Mouse (Mus musculus) spleen, embryonic (tissue): ENCODE results near the gene Adk.

Experiments
- CTCF ChIA-PET: fragments of 350-600 bp; sonication (Branson Sonifier 250); formaldehyde crosslinking; loops from one replicate; lab custom pipeline; 2022; lab: Charles Lee

Gene Adk

DNA sequence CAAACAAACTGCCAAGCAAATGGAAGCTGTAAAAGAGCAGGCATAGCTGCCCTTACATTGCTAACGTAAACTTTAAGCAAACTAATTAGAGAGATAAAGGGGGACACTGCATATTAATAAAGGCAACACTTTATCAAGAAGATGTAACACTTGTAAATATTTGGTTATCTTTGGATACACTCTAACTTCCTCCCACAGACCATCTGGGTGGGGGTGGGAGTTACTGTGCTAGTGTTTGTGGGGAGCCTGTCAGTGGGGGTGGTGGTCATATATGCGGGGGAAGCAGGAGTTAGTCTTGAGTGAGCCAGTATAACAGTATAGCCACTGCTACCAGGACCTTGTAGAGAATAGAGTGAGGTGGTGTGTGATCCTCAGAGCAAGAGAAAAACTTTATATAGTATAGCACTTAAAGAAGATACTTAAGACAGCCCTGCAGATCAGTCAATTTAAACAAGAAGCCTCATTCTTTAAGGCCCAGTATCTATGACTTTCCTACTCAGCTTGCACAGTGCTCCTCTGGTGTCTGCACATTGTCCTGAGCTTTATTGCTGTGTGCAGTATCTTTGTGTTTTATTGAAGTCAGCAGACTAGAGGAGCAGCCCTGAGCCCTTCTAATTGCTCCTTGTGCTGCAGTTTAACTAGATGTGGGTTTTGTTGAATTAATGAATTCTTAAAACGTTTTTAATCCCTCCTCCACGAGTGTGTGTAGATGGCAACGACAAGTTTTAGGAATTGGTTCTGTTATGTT lies 10.6 kb downstream of the Adk start:
- CTCF ChIA-PET: no interaction called here

GRCm38 (mm10) chr14:21064321-21064720 lies 11.9 kb downstream of the Adk start:
- CTCF ChIA-PET: no interaction called here

- CTCF ChIA-PET: no interaction called here
Observed at GRCm38 (mm10) chr14:21065490-21066162, 13.3 kb downstream of the Adk start.

GRCm38 (mm10) chr14:21069594-21069993 lies 17.2 kb downstream of the Adk start:
- CTCF ChIA-PET: interaction anchor here (0.7 kb wide), 1 partner anchor 52 kb away, joined by 13 read pairs; no protein-coding TSS in a partner anchor

DNA sequence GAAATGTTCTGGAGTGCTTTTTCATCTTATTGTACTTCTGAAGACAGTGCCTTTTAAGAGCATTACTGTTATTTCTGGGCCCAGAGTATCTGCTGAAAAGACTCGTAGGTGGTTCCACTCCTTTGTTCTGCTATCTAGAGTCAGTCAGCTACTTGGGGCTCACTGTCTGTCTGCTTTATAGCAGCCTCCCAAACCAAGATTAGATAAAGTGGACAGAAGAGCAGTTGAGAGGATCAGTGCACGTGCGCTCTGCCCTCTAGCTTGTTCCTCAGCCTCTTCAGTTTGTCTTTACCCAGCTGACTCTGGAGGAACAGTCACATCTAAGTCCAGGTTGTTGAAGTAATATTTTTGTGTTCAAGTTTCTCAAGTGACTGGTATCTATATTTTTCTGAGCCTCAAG lies 21.6 kb downstream of the Adk start:
- CTCF ChIA-PET: interaction anchor here (0.6 kb wide), 1 partner anchor 26 kb away, joined by 7 read pairs; no protein-coding TSS in a partner anchor

DNA sequence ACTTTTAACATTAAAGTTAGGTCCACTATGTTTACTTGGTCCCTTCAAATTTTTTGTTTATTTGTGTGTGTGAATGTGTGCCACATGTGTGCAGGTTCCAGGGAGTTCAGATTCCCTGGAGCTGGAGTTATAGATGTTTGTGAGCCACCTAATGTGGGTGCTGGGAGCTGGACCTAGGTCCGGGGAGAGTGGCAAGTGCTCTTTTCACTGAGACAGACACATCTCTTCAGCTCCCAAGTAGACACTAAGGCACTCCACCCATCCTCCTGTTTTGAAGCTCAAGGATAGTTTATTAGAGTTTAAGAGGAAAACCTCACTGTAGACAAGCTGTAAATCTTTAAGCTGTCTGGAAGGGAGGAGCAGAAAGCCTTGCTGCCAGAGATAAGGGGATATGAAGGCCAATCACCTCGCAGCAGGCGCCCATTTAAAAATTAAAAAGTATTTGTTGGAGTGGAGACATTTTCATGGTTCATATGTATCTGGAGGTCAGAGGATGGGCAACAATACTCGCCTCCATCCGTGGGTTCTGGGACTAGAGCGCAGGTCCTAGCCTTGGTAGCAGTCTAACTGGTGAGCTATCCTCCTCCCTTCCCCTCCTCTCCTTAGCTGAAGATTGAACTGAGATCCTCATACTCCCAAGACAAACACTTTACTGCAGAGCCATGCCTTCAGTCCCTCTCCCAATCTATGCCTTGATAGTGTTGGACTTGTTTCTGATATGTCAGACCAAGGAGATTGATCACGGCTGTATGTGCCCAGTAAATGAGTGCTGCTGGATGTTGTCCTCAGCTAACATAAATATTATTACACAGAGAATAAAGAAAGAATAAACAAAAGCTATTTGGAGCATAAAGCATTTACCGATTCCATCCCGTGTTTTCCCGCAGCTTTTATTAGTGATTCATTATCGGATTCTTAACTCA lies 22.3 kb downstream of the Adk start:
- CTCF ChIA-PET: interaction anchor here (0.6 to 0.9 kb wide), 2 partner anchors 22 to 27 kb away, joined by 4 to 7 read pairs; partner anchors contain the start of genes Adk and Ap3m1

DNA sequence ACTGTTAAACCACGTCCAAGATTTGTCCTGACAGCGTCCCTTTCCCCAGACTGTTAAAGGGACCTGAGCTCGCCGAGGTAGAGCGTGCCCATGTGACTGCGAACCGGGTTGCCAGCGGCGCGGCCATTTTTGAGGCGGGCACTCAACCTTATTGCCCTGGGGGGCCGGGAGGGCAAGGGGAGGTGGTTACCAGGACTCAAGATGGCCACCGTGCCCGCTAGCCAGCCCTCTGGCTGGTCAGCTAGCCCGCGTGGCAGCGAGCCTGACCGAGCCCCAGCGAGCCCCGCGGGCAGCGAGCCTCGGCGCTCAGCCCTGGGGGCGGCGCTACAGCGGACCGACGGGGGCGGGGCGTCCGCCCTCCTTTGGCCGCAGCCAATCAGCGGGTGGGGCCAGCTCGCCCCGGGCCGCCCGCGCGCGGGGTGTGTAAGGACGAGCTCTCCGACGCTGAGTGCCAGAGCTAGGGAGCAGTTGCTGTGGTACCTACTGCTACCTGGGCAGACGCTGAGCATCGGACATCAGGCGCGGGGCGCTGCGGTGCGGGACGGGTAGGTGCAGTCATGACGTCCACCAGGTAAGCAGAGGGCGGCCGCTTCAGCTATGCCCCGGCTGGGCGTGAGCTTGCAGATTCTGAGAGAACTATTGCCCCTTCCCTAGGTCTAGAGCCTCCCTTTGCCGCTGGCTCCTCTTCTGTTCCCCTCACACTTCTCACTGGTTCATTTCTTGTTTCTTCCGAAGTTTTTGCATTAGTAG lies 23.6 kb downstream of the Adk start:
- CTCF ChIA-PET: interaction anchor here (0.6 kb wide), 1 partner anchor 1491 kb away, joined by 9 read pairs; the partner anchor contains the start of gene Gm2237

GRCm38 (mm10) chr14:21076501-21077194 lies 24.3 kb downstream of the Adk start:
- CTCF ChIA-PET: interaction anchor here (0.6 to 1.0 kb wide), 3 partner anchors 9 to 1491 kb away, joined by 4 to 9 read pairs (median 9); partner anchors contain the start of gene Gm2237

DNA sequence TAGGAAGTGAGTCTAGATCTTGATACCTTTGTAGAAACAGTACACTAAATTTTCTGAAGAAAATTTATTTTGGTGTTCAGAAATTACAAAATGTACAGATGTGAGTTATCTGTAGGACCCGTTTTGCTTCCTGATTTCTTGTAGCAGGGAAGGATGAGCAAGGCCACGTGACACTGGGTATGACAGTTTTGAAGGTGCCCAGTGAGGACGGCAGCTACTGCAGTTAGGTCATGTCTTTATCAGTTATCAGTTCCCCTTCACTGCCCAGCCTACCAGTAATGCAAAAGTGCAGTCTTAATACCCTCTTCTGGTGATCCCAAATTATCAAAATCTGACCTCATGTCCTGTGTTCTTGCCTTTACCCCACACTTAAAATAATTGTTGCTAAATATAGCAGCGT lies 25.6 kb downstream of the Adk start:
- CTCF ChIA-PET: no interaction called here

DNA sequence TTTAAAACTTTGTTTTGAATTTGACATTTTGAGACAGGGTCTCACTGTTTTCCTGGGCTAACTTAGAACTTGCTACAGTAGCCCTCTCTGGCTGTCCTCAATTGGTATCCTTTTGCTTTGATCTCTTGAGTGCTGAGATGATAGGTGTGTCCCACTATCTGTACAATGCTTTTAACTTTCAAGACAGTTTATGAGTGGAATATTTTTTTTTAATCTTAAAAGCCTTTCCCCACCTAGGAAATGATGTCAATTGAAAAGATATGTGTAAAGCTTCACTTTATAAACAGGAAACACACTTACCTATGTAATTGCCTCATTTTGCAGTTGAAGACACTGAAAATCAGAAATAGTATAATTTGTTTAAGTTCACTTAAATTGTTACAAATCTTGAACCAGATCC lies 26.1 kb downstream of the Adk start:
- CTCF ChIA-PET: interaction anchor here (0.9 kb wide), 1 partner anchor 16 kb away, joined by 4 read pairs; no protein-coding TSS in a partner anchor

DNA sequence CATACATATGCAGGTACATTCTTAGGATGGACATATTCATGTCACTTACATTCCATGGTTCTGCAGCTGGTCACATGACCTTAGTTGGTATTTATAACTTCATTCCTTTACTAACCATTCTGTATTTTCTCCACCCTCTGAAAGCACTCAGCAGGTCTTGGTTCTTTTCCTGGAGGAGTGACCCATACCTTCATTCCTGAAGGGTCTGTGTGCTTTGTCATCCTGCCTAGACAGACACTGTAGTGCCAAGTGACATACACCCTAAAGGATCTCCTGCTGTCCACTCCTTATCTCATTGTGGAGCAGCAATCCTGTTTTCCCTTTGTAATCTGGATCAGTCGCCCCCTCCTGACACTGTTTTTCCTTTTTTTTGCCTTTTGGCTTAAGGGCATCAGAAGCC lies 30.4 kb downstream of the Adk start:
- CTCF ChIA-PET: no interaction called here

- CTCF ChIA-PET: no interaction called here
Observed at GRCm38 (mm10) chr14:21085666-21086065, 33.3 kb downstream of the Adk start.

GRCm38 (mm10) chr14:21086106-21086505 lies 33.7 kb downstream of the Adk start:
- CTCF ChIA-PET: no interaction called here

DNA sequence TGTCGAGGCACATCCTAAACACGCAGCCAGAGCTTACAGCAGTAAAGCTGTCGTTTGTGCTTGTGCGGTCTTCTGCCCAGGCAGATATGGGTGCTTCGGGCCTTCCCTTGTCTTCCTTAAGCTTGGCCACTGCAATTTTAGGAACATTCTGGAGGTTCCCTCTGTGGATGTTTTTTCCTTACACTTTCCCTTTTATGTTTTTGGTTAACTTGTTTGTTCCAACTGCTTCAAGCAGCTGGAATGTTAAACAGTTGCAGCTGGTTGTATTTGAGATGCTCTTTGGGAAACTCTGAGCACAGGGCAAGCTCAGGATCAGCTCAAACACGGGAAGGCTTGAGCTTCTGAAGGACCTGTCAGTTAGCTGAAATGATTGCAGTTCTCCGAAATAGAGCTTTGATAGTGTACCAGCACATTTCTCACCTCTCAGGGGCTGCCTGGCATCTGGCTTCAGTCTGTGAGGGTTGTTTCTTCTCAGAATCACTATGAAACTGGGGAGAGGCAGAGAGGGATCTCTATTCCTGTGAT lies 34.5 kb downstream of the Adk start:
- CTCF ChIA-PET: no interaction called here

DNA sequence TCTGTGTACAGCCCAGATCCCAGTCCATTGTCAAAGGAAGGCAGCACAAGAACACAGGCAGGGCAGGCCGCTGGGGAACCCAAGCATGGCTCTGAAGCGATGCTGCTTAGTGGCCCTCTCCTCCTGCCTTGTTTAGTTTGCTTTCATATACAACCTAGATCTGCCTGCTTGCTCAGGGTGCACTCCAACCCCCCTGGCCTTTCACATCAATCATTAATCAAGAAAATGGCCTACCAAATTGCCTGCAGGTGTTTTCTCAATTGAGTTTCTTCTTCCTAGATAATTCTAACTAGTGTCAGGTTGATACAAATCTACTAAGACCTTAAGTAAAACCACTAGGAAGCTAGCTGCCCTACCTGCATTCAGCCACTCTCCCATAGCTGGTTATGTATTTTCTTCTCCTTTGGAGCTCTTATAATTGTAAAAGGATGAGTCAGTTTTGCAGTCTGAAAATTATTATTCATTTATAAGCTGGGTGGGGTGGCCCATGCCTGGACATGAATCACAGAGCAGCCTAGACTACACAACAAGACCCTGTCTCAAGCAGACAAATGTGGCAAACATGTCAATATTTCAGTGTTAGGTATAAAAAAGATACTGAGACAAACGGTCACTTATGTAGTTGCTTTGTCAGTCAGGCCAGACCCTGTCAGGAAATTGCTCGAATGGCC lies 35.2 kb downstream of the Adk start:
- CTCF ChIA-PET: no interaction called here

DNA sequence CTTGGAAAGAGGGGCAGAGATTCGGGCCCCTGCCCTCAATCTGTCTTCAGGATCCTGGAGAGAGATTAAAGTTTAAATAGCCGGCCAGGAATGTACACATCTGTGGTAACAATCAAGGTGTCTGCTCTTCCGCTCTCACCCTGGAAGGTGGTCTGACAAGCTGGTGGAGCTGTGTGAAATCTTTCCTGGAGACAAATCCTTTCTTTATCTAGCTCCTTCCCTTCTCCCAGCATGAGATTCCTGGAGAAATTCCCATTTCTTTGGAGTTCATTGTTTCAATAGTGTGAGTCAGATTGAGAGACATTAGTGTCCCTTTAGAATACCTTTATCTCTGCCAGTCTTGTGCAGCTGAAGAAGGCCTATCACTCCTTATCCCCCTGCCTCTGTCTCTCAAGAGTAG lies 36.4 kb downstream of the Adk start:
- CTCF ChIA-PET: no interaction called here

DNA sequence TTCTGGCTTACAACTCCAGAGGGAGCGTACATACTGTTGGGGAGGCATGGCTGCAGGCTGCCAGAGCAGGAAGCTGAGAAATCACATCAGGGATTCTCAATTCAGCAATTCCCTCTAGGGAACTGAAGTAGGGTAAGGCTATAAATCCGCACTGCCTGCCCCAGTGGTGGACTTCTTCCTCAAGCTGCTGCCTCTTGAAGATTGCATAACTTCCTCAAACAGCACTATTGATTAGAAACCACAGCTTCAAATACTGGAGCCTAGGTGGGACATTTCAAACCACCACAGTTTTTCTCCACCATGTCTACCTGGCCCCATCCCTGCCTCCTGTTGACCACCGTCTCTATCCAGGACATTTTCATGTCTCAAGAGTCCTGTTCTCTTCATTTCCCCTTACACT lies 38.0 kb downstream of the Adk start:
- CTCF ChIA-PET: interaction anchor here (0.5 kb wide), 1 partner anchor 395 kb away, joined by 3 read pairs; no protein-coding TSS in a partner anchor

DNA sequence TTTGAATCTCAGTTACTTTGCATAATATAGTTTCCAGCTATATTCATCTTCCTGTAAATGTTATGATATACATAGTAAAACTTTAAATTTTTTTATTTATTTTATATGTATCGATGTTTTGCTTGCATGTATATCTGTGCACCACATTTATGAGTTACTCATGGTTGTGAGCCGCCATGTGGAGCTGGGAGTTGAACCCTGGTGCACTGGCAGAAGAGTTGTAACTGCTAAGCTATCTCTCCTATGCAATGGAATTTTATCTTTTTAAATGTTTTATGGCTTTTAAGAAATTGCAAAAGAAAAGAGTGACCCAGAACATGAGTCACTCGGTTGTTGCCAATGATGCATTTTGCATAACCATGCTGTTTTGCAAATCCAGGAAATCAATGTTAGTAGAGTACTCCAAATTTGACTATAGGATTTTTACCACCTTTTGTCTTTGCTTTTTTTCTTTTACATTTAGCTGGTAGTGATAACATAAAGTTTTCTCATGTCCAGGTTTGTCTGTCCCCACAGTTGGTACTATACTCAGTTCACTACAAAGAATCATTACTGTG lies 38.6 kb downstream of the Adk start:
- CTCF ChIA-PET: interaction anchor here (0.5 kb wide), 1 partner anchor 394 kb away, joined by 3 read pairs; no protein-coding TSS in a partner anchor

GRCm38 (mm10) chr14:21094161-21094560 lies 41.8 kb downstream of the Adk start:
- CTCF ChIA-PET: interaction anchor here (1.0 kb wide), 1 partner anchor 15 kb away, joined by 4 read pairs; no protein-coding TSS in a partner anchor
